Mouse (Mus musculus) C2C12 (cell line): ENCODE data around the gene Cdc42bpg.

Experiments used
- CEBPB ChIP-seq: IDR thresholded peaks from one replicate; pipeline ENCODE4 v1.6.1; 2011; ENCODE audit warnings: low read depth, mild to moderate bottlenecking, control low read depth, moderate library complexity
- CTCF ChIP-seq: IDR thresholded peaks from one replicate; pipeline ENCODE4 v1.5.1; 2011; ENCODE audit not compliant: control insufficient read depth, insufficient read depth, insufficient read length
- MAX ChIP-seq: IDR thresholded peaks from one replicate; pipeline ENCODE4 v1.6.1; 2011; ENCODE audit warnings: mild to moderate bottlenecking, control low read depth
- MYOD1 ChIP-seq: IDR thresholded peaks from one replicate; pipeline ENCODE4 v1.6.1; 2011; ENCODE audit warnings: low read depth; ENCODE audit not compliant: control insufficient read depth, insufficient read length
- MYOG ChIP-seq: IDR thresholded peaks from one replicate; pipeline ENCODE4 v1.6.1; 2011; ENCODE audit not compliant: control insufficient read depth, insufficient read length; ENCODE audit errors: extremely low read depth
- USF1 ChIP-seq: IDR thresholded peaks from one replicate; pipeline ENCODE4 v1.6.1; 2011; ENCODE audit warnings: low read depth, mild to moderate bottlenecking, control low read depth, moderate library complexity

DNA sequence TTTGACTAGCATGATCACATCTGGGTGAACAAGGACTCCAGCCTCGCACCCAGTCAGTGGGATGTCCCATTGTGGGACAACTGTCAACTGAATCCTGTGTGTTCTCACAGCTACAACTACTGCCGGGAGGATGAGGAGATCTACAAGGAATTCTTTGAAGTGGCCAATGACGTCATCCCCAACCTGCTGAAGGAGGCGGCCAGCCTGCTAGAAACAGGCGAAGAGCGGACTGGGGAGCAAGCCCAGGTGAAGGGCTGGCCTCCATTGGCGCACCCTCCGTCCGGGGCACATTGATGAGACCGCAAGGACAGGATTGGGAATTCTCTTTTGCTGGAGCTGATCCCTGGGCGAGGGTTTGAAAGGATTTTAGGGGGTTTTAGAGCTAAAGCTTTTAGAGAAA, 32.5 kb downstream of the Cdc42bpg start:
- no peak for TF ChIP-seq USF1
- no peak for TF ChIP-seq CTCF
- no peak for TF ChIP-seq MYOG
- TF ChIP-seq MYOD1: no peak
- TF ChIP-seq MAX: no peak
- TF ChIP-seq CEBPB: no peak
